Mouse (Mus musculus) cerebral cortex, adult 2 months (tissue): ENCODE results near the gene Gm12830.

Source experiments
- WGBS: fragments of 180-500 bp; shearing (Covaris S2); methylation state at CpG from one replicate; pipeline ENCODE4 v1.1.7; 2018; 5-methylcytosine and 5-hydroxymethylcytosine counted together

Gene Gm12830

DNA sequence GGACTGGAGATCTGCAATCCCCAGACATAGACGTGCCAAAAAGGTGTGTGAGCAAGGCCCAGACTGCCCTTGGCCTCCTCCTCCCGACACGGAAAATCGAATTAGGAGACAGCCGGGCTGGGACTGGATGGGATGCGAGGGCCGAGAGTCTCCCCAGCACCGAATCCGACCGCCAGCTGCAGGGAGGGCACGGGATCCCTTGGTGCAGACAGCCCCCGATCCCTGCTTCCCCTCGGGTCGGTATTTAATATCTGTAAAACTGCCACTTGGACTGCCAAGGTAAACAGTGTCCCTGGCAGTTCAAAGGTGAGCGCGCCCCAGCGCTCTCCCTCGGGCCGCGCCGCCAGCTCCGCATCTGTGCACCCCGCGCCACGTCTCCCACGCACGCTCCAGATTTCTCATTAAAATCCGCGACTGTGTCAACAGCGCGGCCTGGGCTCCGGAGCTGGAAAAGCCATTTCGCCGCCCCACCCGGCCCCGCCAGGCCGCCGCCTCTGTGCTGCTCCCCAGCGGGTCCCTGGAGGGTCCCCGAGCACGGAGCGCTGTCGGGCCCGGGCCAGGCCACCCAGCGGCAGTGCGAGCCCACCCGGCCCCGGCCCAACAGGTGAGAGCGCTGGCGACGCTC lies 21.7 kb downstream of the Gm12830 start:
- WGBS = 2% methylated on average over 51 of the region's 51 CpGs

DNA sequence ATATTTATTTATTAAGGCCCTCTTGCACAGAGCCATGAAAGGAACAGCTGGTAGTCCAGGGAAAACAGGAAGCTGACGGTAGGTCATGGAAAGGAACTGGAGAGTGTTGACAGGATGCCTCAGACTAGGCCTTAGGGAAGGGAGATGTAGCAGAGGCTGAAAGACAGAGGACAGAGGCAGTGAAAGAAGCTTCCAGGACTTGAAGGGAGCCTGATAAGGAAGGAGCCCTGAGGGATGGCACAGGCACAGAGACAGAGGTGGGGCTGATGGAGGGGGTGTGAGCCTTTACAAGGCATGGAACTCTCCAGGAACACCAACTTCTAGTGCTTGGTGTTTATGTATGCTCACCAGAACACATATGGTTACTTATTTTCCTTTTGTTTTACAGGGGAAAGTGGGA lies 23.1 kb downstream of the Gm12830 start:
- 64% methylated on average over 1 of the region's 1 CpGs for WGBS

DNA sequence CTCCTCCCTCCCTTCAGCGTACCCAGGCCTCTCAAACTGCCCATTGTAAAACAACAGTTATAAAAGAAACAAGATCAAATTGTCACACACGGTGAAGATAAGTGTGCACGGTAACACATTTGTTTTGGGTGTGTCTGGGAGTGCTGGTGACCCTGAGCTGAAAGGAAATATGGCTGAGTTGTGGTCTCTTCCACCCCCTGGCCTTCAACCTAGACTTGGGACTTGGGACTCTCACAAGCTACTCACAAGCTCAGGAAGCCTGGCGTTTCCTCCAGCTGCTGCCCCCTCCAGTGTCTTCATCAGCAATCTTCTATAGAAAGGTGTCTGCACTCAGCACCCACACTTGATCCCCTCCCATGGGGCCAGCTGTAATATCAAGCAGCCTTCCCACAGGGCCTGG lies 24.1 kb downstream of the Gm12830 start:
- 74% methylated on average over 4 of the region's 4 CpGs for WGBS

DNA sequence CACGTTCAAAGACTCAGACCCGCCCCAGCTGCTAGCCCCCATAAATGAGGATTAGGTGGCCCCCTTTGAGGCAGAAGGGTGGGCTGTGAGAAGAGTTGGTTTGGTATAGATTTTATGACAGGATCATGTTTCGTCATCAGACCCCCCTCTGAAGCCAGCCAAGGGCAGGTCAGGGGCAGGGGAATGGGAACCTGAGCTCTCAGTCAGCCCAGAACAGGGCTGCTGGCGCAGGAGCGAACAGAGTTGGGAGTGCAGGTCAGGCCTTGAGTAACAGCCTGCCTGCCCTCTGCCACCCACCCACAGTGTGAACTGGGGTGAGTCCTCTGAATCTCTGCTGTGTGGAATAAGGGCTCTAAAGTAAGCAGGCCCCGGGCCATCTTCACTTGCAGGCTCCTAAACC lies 25.2 kb downstream of the Gm12830 start:
- WGBS = 89% methylated on average over 6 of the region's 6 CpGs

DNA sequence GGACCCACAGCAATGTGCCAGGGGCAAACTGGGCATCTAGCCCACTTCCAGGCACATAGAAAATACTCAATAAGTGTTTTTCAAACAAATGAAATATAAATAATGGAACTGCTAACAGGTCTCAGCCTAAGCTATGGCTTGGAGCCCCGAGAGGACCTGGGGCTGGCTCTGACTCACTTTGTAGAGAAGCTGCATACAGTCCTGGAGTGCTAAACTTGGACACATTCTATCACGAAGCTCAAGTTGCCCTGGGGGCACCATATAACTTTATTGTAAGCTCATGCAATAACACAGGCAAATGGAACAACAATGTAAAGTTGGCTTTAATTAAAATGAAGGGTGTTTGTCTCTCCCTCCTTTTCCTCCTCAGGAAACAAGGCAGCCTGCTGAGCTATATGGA lies 32.4 kb downstream of the Gm12830 start:
- WGBS = 61% methylated on average over 2 of the region's 2 CpGs

DNA sequence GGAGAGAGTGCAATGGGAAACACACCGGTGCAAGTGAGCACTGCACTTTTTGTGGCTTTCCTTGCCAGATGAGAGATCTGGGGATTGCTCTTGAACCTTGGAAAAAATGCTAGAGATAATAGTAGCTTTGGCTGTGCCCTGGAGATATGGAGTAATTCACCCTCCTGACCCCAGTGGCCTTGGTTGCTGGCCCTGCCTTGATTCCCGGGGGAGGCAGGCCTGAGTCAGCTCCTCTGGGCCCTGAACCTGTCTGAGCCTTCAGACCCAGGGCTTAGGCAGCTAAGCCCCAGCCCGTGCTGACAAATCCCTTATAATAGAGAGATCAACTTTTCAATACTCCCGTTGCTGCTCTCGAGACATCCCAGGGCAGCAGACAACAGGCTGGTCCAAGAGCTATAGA lies 36.9 kb downstream of the Gm12830 start:
- 59% methylated on average over 5 of the region's 5 CpGs for WGBS

DNA sequence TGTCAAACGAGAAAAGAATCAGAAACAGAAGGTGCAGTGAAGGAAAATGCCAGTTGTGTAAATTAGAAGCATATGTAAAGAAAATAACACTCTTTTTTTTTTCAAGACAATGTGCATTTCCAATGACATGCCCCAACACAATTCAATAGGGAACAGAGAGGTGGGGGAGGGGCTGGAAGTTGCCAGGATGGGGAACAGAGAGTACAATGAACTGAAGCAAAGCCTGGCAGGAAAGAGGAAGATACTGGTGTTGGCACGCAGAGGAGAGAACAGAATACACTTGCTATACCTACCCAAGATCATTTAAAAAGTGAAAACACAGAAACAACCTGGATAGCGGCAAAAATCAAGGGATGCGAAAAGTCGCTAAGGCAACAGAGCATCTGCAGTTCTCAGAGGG lies 41.6 kb downstream of the Gm12830 start:
- WGBS = 74% methylated on average over 5 of the region's 5 CpGs

DNA sequence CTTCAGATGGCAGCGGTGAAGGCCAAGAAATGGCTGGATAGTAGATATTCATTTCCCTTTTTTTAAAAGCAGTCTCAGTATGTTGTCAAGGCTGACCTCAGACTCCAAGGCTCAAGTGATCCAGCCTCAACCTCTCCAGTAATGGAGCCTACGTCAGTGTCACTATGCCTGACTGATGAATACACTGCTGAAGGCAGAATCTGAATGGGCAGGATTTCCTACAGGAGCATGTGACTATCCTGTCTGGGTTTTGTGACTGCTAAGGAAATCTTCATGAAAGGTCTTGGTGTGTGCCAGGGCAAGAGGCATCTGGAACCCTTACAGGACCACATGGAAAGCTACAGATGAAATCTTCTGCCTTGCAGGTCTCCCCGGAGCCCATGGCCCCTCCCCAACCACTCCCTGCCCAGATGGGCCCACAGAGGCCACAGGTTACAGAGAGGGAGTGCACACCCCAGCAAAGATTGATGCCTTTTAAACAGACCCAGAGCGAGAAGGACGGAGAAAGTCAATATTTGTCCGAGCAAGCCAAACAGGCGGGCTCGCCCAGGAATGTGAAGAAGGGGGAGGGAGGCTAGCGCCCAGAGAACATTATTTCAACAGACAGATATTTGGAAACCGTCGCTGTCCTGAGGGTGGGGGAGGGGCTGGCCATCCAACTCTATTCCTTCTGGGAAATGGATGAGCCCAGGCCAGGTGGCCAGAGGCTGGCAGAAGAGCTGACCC lies 48.4 kb downstream of the Gm12830 start:
- WGBS = 75% methylated on average over 11 of the region's 11 CpGs

DNA sequence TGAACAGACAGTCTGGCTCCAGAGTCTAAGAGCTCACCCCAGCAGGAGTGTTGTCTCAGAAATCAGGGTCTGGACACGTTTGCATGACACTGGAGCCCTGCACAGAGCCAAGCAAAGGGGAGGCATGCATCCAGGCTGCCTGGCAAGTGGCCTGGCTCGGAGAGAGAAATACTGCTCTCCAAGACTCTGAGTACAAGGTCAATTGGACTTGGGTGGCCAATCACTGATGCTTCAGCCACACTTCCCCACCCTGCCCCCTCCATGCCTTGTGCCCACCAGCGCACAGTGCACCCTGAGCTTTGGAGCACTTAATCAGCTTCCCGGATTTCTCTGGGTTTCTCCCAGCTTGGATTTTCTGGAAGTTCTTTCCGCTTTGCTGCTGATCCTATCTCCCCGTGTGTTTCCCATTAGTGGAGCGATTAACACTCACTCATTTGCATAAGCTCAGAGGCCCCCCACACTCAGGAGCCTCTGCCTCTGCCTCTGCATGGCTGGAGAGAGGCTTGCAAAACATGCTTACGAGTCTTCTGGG lies 55.0 kb downstream of the Gm12830 start:
- 45% methylated on average over 8 of the region's 8 CpGs for WGBS

DNA sequence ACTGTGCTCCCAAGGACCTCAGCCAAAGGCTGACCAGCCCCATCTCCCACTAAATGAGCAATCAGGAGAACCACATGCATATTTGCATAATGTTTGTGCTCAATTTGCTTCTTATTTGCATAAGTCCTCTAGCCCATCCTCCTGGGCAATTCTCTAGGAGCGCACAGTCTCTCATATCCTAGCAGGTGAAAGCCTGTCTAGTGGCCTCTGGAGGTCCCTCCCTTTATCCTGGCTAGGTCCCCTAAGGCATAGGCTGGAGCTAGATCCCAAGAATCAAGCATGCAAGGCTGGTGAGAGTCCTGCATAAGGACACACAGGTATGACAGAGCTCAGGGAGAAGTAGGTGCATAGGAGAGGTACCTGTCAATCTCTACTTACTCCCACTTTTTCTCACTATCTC lies 60.7 kb downstream of the Gm12830 start:
- 92% methylated on average over 1 of the region's 1 CpGs for WGBS

DNA sequence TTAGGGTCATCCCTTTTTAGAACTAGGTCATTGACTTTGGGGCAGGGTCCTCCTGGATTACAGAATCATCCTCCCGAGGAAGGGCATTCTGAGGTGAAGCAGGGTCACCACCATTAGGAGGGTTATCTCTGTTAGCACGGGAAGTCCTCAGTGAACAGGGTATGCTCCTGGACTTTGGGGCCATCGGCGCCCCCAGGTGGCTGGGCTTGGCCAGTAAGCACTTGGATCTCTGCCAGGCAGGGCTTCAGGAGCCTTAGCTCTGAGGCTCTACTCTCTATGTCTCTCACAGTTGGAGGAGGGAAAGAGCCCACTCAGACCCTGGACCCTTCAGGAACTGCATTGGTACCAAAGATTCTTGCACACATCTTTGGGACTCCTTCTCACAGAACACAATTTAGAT lies 76.3 kb downstream of the Gm12830 start:
- 21% methylated on average over 4 of the region's 4 CpGs for WGBS

DNA sequence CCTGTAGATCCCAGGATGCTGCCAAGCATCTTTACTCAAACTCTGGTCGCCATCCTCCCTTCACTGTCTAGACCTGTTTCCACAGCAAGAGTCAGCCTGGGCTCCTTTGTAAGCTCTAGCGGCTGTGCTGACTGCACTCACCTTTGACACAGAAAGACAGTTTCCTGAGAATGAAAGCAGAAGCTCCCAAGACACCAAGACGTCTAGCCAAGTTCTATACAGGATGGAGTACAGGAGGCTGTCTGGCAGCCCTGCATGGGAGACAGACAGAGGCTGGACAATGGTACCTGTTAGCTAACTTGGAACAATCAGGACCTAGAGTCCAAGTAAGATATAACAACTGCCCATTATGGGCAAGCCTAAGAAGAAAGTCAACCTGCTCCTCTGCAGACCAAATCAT lies 78.4 kb downstream of the Gm12830 start:
- 14% methylated on average over 3 of the region's 3 CpGs for WGBS

DNA sequence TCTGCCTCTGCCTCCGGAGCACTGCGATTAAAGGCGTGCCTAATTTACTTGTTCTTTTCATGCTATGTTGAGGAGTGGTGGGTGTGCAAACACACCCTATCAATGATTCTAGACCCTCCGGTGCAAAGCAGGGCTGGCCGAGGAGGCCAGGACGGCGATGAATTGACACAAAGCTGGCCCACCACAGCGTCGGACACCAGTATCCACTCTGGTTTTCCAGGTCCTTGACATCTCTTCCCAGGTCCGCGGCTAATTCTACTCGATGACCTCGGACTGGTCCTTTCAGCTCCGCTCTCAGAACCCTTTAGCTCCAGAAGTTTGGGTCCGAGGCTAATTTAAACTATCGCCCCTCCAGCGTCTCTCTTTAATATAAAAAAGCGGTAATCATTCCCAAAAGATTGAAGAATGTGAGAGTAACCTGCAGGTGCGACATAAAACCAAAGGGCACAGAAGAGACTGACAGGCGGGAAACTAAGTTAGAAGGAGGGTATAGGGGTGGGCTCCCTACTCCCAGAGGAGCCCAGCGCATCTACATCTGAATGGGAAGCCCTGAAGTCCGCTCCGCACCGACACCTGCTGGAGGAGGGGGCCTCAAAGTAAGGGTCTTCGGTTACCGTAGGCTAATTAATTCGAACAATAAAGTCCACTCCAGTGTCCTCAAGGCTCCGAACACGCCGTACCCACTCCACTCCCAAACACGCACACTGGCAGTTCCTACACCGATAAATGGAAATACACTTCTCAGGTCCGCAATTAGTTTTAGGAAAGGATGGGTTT lies 79.5 kb downstream of the Gm12830 start:
- WGBS = 8% methylated on average over 33 of the region's 33 CpGs

DNA sequence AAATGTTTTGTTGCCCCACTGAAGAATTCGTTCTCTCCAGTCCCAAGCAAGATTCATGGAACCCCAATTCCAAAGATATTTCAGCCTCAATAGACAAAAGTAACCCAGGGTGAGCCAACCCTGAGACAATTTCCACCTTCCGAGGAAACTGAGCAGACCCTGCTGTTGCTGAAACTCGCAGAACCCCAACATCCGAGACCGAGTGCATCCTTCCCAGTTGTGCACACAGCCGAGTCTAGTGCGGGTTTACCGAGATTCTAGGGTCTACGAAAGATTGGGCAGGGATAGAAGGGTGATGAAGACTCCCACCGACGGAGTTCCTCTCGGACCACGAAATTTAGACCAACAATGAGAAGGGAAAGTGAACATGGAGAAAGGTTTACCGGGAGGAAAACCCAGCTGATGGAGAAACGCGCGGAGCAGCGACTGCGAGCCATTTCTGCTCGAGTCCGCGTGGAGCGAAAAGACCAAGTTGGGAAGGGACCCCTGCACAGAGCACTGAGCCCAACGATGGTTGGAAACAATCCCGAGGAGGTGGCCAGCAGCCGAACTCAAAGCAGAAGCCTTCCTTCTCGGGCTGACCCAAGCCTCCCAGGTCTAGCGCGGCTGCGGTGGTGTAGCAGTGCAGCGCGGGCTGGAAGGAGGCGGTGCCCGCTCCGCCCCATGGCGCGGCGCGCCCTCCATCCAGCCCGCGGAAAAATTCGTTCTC lies 80.3 kb downstream of the Gm12830 start:
- 2% methylated on average over 42 of the region's 42 CpGs for WGBS

DNA sequence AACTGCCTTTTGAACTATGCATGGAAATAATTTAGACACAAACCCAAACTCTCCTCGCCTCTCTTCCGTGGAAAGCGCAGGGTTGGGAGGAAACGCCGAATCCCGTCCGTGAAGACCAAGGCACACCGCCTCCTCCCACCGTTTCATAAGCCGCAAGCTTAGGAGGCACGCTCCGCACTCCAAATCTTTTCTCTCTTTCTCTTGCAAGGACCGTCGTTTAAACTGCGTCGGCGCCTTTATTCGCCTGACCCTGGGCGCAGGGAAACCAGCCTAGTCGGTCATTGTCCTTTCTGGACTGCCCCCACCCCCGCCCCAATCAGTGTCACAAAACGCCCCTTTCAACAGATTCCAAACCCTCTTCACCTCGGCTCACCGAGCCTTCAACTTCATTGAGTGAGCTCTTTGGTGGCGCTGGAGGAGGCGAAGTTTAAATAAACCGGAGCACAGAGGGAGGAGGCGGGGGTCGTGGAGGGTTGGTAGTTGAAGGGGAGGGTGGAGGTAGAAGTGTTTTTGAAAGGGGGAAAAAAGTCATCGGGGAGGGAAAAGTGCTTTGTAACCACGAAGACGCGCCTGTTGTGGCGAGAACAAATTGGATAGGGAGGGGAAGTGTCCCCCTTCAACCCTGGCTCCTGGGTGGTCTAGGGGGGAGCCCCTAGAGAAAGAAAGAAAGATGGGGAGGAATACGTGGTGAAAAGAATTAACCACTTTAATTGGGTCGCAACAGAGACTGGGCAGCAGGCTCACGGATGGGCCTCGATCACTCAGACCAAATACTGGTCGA lies 81.3 kb downstream of the Gm12830 start:
- 6% methylated on average over 39 of the region's 39 CpGs for WGBS

DNA sequence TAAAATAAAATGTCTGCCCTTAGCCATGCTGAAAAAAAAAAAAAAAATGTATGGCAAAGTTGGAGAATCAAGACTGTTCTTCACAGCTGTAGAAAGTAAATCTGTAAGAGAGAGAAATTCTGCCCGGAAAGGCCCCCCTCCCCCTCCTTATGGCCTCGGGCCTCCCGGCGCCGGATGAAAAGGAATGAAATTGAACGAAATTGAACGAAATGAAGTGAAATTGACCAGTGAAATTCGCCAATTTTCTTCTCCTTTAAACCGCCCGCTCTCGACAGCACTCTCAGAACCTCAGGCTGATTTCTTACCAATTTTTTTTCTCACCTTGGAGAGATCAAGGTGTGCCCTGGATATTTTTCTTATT lies 81.9 kb downstream of the Gm12830 start:
- WGBS = 9% methylated on average over 11 of the region's 11 CpGs

DNA sequence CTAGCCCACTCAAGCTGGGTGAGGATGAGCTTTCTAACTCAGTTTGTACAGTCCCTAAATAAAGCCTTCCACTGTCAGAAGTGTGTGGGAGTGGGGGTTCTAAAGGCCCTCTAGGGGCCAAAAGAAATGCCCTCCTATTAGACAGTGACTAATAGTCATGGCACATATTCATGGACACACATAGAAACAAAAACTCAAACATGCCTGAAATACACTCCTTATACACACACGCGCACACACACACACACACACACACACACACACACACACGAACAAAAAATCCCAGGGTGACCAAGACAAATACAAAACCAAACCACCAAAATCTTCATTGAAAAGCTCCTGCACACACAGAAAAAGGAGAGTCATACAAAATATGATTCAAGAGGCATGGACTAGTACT lies 84.0 kb downstream of the Gm12830 start:
- WGBS = 63% methylated on average over 3 of the region's 3 CpGs
